Mouse (Mus musculus) midbrain, embryonic 12.5 days (tissue): ENCODE measurements around the gene Lipa. TPM values are rescaled to one million over a fixed set of nuclear protein-coding genes. Genes with fewer than 3 reads are reported as not detected.
A peak's percentile ranks its signal among the peaks of the same experiment; 100 is the strongest.

Source experiments
- ATAC-seq: fragments of 200-750 bp; cut with Nextera tagmentation; 2 replicates; pipeline ENCODE4 v1.8.0; 2017; ENCODE audit warnings: low read depth, moderate TSS enrichment, moderate library complexity; ENCODE audit not compliant: low FRiP score
- H3K27ac ChIP-seq: fragments of 300-500 bp; sonication (generic); replicated peaks from 2 replicates; pipeline ENCODE4 v1.5.1; 2016; ENCODE audit warnings: mild to moderate bottlenecking
- H3K27me3 ChIP-seq: fragments of 300-500 bp; sonication (generic); 2 replicates; pipeline ENCODE4 v1.6.1; 2016; ENCODE audit warnings: mild to moderate bottlenecking
- H3K36me3 ChIP-seq: fragments of 300-500 bp; sonication (generic); 2 replicates; pipeline ENCODE4 v1.6.1; 2016
- H3K4me1 ChIP-seq: fragments of 300-500 bp; sonication (generic); 2 replicates; pipeline ENCODE4 v1.6.1; 2016
- H3K4me2 ChIP-seq: fragments of 300-500 bp; sonication (generic); replicated peaks from 2 replicates; pipeline ENCODE4 v1.6.1; 2016; ENCODE audit warnings: mild to moderate bottlenecking, moderate library complexity
- H3K4me3 ChIP-seq: fragments of 300-500 bp; sonication (generic); 2 replicates; pipeline ENCODE4 v1.5.1; 2016; ENCODE audit warnings: mild to moderate bottlenecking
- H3K9ac ChIP-seq: fragments of 300-500 bp; sonication (generic); replicated peaks from 2 replicates; pipeline ENCODE4 v1.6.1; 2016; ENCODE audit warnings: mild to moderate bottlenecking, moderate library complexity
- H3K9me3 ChIP-seq: fragments of 300-500 bp; sonication (generic); 2 replicates; pipeline ENCODE4 v1.6.1; 2016; ENCODE audit warnings: mild to moderate bottlenecking
- WGBS: fragments of 180-500 bp; shearing (Covaris S2); methylation state at CpG from one replicate; pipeline ENCODE4 v1.1.7; 2016; 5-methylcytosine and 5-hydroxymethylcytosine counted together
- polyA plus RNA-seq: library from polyadenylated mRNA; unstranded; fragments of >200 nt; fragmentation: Nextera tagmentation; extraction: Ambion mirVana; gene quantifications from 2 replicates; pipeline ENCODE4 v1.2.1, GENCODE M21; 2016

The Lipa gene
- polyA plus RNA-seq, 1 experiment from 2014 or later, result 23.0 TPM

- no peaks in the 10 kb centered on the region for H3K27me3 ChIP-seq
- no peak overlapping the region for H3K4me2 ChIP-seq
- peaks cover 12% of the 10 kb centered on the region; the same call in 1 of the 2 replicates for H3K36me3 ChIP-seq
- H3K27ac ChIP-seq, result no peak overlapping the region
- H3K9me3 ChIP-seq, result no peaks in the 10 kb centered on the region
- 0 out of 2 replicates have a peak, but pooled peaks cover 4% of the 10 kb centered on the region for H3K4me1 ChIP-seq
- WGBS, result 74% methylated on average over 2 of the region's 2 CpGs
- no peak overlapping the region for H3K4me3 ChIP-seq
- no peak overlapping the region for H3K9ac ChIP-seq
- no peak for ATAC-seq
Observed at GRCm38 (mm10) chr19:34521361-34521760, 5.9 kb downstream of the Lipa start.

DNA sequence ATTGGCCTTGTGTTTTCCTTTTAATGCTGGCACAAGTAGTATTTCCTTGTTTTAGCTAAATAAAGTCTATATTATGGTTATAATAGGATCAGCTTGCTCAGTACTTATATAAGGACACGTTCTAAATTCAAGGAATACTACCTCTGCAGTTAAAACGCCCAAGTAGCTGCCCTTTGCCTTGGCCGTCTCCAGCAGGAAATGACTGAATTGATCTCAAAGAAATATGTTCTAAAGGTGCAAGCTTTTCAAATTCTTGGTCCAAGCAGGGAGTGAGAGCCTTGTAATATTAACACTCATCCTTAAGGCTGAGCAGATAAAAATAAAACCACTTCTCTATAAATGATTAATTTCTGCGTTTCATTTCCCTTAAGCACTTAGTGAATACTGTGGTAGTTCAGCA lies 7.2 kb downstream of the Lipa start:
- Histone ChIP-seq H3K27me3 (no peaks in the 10 kb centered on the region), H3K27ac (no peak overlapping the region), H3K4me3 (no peak overlapping the region), H3K4me2 (no peak overlapping the region), H3K36me3 (peaks cover 12% of the 10 kb centered on the region; the same call in 1 of the 2 replicates), H3K9ac (no peak overlapping the region), H3K4me1 (no peaks in the 10 kb centered on the region), H3K9me3 (no peaks in the 10 kb centered on the region)
- 87% methylated on average over 4 of the region's 4 CpGs for WGBS
- ATAC-seq, result no peak

GRCm38 (mm10) chr19:34519646-34520045 lies 7.6 kb downstream of the Lipa start:
- Histone ChIP-seq H3K9ac (no peak overlapping the region), H3K27me3 (no peaks in the 10 kb centered on the region), H3K4me2 (no peak overlapping the region), H3K27ac (no peak overlapping the region), H3K4me1 (no peaks in the 10 kb centered on the region), H3K9me3 (no peaks in the 10 kb centered on the region), H3K36me3 (peaks cover 12% of the 10 kb centered on the region; the same call in 1 of the 2 replicates), H3K4me3 (no peak overlapping the region)
- 93% methylated on average over 3 of the region's 3 CpGs for WGBS
- no peak for ATAC-seq

GRCm38 (mm10) chr19:34518786-34519185 lies 8.5 kb downstream of the Lipa start:
- Histone ChIP-seq H3K4me3 (no peak overlapping the region), H3K9me3 (no peaks in the 10 kb centered on the region), H3K27ac (no peak overlapping the region), H3K36me3 (peaks cover 12% of the 10 kb centered on the region; the same call in 1 of the 2 replicates), H3K9ac (no peak overlapping the region), H3K4me1 (no peaks in the 10 kb centered on the region), H3K27me3 (no peaks in the 10 kb centered on the region), H3K4me2 (no peak overlapping the region)
- 87% methylated on average over 3 of the region's 3 CpGs for WGBS
- no peak for ATAC-seq

DNA sequence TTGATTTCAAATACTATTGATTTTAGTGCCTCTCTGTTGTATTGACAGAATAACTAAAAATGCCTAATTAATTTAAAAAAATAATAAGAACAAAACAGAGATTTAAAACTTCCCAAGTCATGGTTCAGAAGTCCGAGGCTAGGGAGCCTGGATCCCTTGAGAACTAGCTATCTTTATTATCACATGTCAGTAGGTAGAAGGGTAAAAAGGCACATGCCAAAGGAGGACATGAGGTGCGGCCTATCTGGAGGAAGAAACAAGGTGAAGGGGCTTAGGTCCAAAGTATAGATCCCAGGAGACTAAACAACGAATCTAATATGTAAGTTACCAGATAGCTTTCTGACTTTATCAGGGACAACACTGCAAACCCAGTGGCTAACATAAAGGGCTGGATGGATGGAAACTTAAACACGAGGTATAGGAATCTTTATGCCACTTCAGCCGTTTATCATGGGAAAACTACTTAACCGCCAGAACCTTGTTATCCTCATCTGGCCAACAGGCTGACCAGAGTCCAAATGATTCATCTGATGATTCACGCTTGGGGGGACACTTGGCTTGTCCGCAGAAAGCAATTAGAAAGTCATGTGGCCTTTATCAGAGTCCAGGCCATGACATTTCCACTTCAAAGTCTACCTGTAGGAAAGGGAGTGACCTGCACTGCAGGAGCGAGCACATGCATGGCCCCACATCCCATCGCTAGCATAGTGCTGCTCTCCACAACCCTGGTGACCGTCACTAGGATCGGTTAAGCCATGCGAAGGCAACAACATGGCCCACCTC lies 9.3 kb downstream of the Lipa start:
- ATAC-seq, result no peak
- H3K27ac ChIP-seq, result no peak overlapping the region
- H3K27me3 ChIP-seq, result no peaks in the 10 kb centered on the region
- H3K9ac ChIP-seq, result no peak overlapping the region
- 91% methylated on average over 13 of the region's 13 CpGs for WGBS
- no peak overlapping the region for H3K4me3 ChIP-seq
- peaks cover 12% of the 10 kb centered on the region; the same call in 1 of the 2 replicates for H3K36me3 ChIP-seq
- no peaks in the 10 kb centered on the region for H3K4me1 ChIP-seq
- no peaks in the 10 kb centered on the region for H3K9me3 ChIP-seq
- H3K4me2 ChIP-seq, result no peak overlapping the region

- 91% methylated on average over 3 of the region's 3 CpGs for WGBS
- Histone ChIP-seq H3K27me3 (no peaks in the 10 kb centered on the region), H3K4me3 (no peak overlapping the region), H3K9me3 (no peaks in the 10 kb centered on the region), H3K4me1 (no peaks in the 10 kb centered on the region), H3K36me3 (peaks cover 12% of the 10 kb centered on the region; the same call in 1 of the 2 replicates), H3K9ac (no peak overlapping the region), H3K4me2 (no peak overlapping the region), H3K27ac (no peak overlapping the region)
- ATAC-seq, result no peak
Observed at GRCm38 (mm10) chr19:34517197-34517596, 10.1 kb downstream of the Lipa start.

DNA sequence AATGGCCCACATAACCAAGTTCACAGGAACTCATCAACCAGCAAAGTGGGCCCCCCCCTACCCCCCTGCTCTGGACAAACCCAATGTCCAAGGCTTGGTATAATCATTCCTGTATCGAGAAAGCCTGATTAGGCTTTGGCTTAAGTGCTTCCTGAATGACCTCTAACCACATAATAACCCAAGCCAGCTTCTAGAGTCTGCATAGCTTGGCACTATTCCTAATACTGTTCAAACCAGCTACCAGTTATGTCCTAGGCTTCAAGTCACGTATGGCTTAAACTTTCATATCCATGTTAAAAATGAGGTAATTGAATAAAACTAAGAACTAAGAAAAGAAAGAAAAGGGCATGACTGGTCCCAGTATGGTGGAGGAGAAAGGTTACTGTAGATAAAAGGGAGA lies 10.9 kb downstream of the Lipa start:
- Histone ChIP-seq H3K4me2 (no peak overlapping the region), H3K9ac (no peak overlapping the region), H3K27me3 (no peaks in the 10 kb centered on the region), H3K36me3 (peaks cover 12% of the 10 kb centered on the region; the same call in 1 of the 2 replicates), H3K4me3 (no peak overlapping the region), H3K9me3 (no peaks in the 10 kb centered on the region), H3K27ac (no peak overlapping the region), H3K4me1 (no peaks in the 10 kb centered on the region)
- WGBS, result 93% methylated on average over 2 of the region's 2 CpGs
- ATAC-seq, result no peak

DNA sequence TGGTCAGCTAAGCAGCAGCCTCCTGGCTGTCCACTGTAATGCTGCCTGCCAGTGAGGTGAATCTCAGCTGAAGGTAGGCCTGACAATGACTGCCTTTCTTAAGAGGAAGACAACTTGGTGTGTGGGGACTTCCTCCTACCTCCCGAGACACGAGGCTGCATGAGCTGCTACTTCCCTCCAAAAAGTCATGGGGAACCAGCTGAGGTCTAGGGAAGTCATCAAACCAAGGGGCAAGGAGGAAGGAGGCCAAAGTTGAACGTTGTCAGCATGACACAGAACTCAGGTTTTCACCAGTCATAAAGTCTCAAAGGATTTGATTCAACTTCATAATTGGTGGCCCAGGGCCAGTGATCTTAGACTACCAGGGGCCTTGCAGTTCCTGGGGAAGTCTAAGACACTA lies 11.6 kb downstream of the Lipa start:
- H3K27me3 ChIP-seq, result no peaks in the 10 kb centered on the region
- no peak overlapping the region for H3K4me3 ChIP-seq
- no peak overlapping the region for H3K9ac ChIP-seq
- H3K4me2 ChIP-seq, result no peak overlapping the region
- no peaks in the 10 kb centered on the region for H3K4me1 ChIP-seq
- peaks cover 12% of the 10 kb centered on the region; the same call in 1 of the 2 replicates for H3K36me3 ChIP-seq
- H3K9me3 ChIP-seq, result no peaks in the 10 kb centered on the region
- no peak overlapping the region for H3K27ac ChIP-seq
- ATAC-seq, result no peak
- WGBS, result 89% methylated on average over 3 of the region's 3 CpGs

- Histone ChIP-seq H3K36me3 (peaks cover 4% of the 10 kb centered on the region), H3K4me1 (no peaks in the 10 kb centered on the region), H3K27ac (no peak overlapping the region), H3K27me3 (no peaks in the 10 kb centered on the region), H3K9ac (no peak overlapping the region), H3K4me3 (no peak overlapping the region), H3K4me2 (no peak overlapping the region), H3K9me3 (no peaks in the 10 kb centered on the region)
- 71% methylated on average over 8 of the region's 8 CpGs for WGBS
- no peak for ATAC-seq
Observed at GRCm38 (mm10) chr19:34511528-34511927, 15.7 kb downstream of the Lipa start.

DNA sequence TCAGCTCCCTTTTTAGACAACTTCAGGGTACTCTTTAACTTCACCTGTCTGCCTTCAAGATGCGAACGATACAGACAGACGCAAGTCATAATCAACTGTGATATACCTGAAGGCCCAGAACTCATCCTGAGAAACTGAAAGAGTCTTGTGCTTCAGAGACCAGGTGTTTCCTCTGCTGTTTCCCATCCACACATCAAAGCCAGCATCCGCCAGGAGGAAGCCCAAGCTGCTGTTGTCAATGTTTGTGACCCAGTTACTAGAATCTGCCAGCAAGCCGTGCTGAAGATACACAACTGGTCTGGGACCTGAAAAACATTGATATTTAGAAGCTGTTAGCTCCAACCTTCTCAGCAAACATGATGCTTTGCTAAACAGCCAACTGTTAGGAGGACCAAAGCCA lies 16.6 kb downstream of the Lipa start:
- Histone ChIP-seq H3K9me3 (no peaks in the 10 kb centered on the region), H3K36me3 (peaks cover 4% of the 10 kb centered on the region), H3K4me3 (no peak overlapping the region), H3K4me2 (no peak overlapping the region), H3K27ac (no peak overlapping the region), H3K27me3 (no peaks in the 10 kb centered on the region), H3K4me1 (no peaks in the 10 kb centered on the region), H3K9ac (no peak overlapping the region)
- WGBS, result 92% methylated on average over 5 of the region's 5 CpGs
- ATAC-seq, result no peak

GRCm38 (mm10) chr19:34505161-34505721 lies 22.0 kb downstream of the Lipa start:
- H3K27ac ChIP-seq, result no peak overlapping the region
- peaks cover 4% of the 10 kb centered on the region for H3K36me3 ChIP-seq
- H3K9me3 ChIP-seq, result no peaks in the 10 kb centered on the region
- no peak overlapping the region for H3K4me3 ChIP-seq
- H3K4me2 ChIP-seq, result no peak overlapping the region
- no peak for ATAC-seq
- no peaks in the 10 kb centered on the region for H3K27me3 ChIP-seq
- H3K4me1 ChIP-seq, result no peaks in the 10 kb centered on the region
- no peak overlapping the region for H3K9ac ChIP-seq
- WGBS, result 88% methylated on average over 12 of the region's 12 CpGs

- Histone ChIP-seq H3K9me3 (no peaks in the 10 kb centered on the region), H3K4me3 (no peak overlapping the region), H3K9ac (no peak overlapping the region), H3K36me3 (no peaks in the 10 kb centered on the region), H3K4me2 (no peak overlapping the region), H3K27ac (no peak overlapping the region), H3K27me3 (no peaks in the 10 kb centered on the region), H3K4me1 (no peaks in the 10 kb centered on the region)
- 50% methylated on average over 4 of the region's 4 CpGs for WGBS
- ATAC-seq, result 0 out of 2 replicates have a peak, but pooled peaks have one; percentile 62
Observed at GRCm38 (mm10) chr19:34500763-34501162, 26.5 kb downstream of the Lipa start.
